Mouse (Mus musculus) liver, adult 2 months (tissue): ENCODE results near the gene Arpc3.

ENCODE experiments used
- CTCF ChIP-seq: fragments of 200-500 bp; IDR thresholded peaks from 2 replicates; pipeline ENCODE4 v1.5.1; 2011; ENCODE audit warnings: low read depth, low read length, control low read depth
- POLR2A ChIP-seq: fragments of 200-500 bp; IDR thresholded peaks from 2 replicates; pipeline ENCODE4 v1.6.1; 2011; ENCODE audit warnings: low read length, control low read depth; ENCODE audit not compliant: insufficient read depth; ENCODE audit errors: extremely low read depth

- TF ChIP-seq CTCF = no peak
- no peak for TF ChIP-seq POLR2A
Observed at GRCm38 (mm10) chr5:122451324-122451723, 59.6 kb downstream of the Arpc3 start.
